Mouse (Mus musculus): ENCODE measurements around the gene Slc7a6.

Slc7a6 gene

DNA sequence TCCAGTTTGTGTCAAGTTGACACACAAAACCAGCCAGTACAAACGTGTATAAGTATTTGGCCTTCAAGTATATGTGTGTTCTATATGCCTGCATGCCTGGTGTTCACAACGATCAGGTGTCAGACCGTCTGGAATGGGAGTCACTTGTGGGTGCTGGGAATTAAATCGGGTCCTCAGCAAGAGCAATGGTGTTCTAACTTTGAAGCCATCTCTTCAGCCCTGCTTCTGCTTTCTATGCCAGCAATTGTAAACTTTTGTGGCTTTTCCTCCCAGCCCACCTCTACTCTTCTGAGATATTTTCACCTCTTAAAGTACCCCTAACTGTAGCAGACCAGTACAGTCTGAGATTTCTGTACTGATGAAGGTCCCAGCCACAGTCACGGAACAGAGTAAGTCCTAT, 28.5 kb upstream of the Slc7a6 start:
- no peak for DNase-seq (ENCODE audit: low spot score)

DNA sequence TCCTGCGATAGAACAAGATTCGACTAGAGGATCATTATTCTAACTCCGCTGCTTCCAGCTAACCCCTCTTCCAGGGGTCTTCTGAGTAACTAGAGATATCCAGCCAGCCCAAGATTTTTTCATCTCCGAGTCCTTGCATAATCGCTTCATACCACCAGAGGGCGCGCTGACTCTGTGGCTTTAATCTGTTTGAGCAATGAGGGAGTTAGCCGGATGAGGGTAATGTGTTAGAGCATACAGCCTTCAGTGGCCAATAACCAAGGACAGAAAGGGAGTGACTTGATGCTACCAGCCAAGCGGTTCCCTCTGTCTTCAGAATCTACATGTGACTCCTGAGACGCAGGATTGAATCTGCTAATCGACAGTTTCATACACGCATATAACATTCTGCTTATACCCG, 27.9 kb upstream of the Slc7a6 start:
- peak; percentile 59 for DNase-seq (ENCODE audit: low spot score)

DNA sequence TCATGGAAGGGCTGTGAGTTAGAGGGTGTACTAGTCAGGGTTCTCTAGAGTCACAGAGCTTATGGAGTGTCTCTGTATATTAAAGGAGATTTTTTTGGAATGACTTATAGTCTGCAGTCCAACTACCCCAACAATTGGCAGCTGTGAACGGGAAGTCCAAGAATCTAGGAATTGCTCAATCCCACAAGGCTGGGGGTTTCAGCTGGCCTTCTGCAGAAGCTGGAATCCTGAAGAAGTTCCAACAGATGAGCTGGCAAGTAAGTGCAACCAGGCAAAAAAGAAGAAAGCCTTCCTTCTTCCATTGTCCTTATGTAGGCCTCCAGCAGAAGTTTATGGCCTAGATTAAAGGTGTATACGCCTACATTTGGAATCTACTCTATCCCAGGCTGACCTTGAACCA, 23.3 kb upstream of the Slc7a6 start:
- no peak for DNase-seq (ENCODE audit: low spot score)

DNA sequence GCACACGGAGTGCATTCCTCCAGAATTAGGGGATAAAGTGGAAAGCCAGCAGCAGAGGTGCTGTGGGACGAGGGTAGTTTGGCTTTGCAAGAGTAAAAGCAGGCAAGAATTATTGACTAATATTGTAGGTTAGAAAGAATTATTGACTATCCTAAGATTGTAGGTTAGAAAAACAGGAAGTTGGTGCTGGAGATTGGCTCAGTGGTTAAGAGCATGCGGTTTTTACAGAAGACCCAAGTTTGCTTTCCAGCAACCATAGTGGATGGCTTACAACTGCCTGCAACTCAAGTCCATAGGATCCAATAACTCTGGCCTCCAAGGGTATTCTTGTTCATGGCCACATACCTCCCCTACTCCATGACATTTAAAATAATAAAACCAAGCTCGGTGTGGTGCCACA, 22.6 kb upstream of the Slc7a6 start:
- no peak for DNase-seq (ENCODE audit: low spot score)

DNA sequence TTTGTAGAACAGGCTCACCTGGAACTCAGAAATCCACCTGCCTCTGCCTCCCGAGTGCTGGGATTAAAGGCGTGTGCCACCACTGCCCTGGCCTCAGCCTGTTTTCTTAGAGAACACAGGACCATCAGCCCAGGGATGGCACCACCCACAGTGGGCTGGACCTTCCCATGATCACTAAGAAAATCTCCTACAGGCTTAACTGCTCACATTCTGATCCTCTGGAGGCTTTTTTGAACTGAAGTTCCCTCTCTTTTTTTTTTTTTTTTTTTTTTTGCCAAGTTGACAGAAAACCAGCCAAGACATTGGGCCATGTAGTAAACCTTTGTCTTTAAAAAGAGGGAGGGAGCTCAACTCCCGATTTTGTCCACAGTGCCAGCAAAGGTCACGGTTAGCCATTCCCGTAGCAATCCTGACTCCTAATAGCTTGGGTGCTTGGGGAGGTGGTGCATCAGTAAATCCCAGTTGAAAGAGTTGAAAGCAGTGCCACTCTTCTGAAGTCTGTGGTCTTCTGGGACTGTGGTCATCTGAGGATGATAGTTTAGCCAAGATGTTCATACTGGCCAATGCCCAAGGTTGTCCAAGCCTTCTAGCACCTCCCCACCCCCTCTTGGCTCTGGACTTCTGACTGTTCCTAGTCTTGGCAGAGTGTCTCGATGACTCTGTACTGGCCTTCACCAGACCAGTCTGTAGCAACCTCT, 20.6 kb upstream of the Slc7a6 start:
- DNase-seq (ENCODE audit: low spot score), result peak; percentile 65

DNA sequence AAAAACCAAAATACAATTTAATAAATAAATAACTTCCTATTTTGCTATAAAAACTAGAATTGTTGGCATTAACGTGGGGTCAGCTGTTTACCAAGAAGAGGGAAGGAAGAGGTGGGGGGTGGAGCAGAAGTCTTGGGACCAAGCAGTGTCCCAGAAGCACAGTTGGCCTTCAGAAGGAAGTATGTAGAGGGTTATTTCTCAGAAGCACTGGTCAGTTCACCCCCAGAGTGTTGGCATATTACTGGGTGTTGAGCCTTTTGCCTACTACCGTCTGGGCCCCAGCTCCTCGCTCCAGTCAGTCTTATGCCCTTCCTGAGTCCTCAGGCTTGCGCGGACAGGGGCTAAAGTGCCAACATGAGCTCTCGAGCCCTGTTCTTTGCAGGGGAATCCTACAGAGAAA, 19.6 kb upstream of the Slc7a6 start:
- no peak for DNase-seq (ENCODE audit: low spot score)

DNA sequence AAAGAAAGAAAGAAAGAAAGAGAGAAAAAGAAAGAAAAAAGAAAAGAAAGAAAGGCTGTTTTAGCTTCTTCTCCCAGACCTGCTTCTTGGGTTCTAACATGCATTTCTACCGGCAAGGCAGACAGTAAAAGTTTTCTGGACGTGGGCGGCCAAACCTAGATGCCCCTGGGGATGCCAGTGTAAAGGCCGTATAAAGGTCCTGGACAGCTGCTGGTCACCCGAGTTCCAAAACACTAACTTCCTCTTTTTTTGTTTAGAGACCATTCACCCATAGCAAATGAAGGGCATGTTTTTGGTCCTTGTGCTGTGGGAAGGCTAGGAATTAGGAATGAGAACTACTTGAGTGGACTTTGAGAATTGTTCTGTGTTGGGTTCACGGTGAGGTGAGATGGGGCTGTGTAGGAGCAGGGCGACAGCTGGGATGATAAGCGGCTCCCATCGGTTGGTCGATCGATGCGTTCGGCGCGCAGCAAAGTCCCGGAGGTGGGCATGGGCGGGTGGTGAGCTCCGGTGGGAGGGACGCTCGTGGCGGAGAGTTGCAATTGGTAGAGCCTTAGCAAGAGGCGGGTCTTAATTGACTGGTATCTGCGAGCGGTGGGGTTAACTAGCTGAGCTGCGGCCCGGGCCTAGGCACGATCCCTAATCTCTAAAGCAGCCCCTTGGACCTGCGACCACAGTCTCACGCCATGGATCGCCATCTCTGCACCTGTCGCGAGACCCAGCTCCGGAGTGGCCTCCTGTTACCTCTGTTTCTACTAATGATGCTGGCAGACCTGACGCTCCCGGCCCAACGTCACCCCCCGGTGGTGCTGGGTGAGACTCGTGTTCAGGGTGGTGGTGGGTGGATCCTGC, 18.6 kb upstream of the Slc7a6 start, which contains the start of gene Pla2g15:
TSS of gene Pla2g15 (plus strand) at position 599 of the 852 bp plus-strand sequence.
- peak; percentile 92 for DNase-seq (ENCODE audit: low spot score)

DNA sequence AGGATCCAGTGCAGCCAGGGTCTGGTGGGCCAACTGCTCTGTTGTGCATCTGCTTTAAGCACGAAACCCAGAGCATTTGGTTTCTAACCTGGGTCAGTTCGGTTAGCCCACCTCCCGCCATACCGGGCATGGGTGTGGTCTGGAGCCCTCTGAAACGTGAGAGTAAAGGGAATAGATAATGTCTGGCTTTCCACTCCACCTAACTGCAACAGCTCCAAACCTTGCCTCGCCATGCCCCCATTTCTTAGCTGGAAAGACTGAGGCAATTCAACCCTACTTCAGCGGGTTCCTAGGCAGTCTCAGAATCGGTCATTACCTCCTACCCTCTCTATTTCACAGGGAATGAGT, 18.0 kb upstream of the Slc7a6 start:
- DNase-seq (ENCODE audit: low spot score), result no peak

DNA sequence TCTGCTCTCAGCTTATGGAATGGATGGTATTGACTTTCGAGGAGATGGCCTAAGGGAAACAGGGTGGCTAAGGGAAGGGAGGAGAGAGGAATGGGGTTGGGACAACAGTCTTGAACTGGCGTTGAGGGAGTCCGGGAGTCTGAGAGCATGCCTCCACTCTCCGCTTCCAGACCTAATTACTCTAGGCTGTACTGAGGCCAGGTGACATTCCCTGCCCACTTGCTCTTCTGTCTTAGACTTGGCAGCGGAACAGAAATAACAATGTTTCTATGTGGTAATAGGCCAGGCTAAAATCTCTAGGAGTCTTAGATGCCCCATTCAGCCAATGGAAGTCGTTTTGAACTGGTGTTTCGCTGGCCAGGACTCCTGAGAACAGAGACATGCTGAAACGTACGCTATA, 17.6 kb upstream of the Slc7a6 start:
- no peak for DNase-seq (ENCODE audit: low spot score)

DNA sequence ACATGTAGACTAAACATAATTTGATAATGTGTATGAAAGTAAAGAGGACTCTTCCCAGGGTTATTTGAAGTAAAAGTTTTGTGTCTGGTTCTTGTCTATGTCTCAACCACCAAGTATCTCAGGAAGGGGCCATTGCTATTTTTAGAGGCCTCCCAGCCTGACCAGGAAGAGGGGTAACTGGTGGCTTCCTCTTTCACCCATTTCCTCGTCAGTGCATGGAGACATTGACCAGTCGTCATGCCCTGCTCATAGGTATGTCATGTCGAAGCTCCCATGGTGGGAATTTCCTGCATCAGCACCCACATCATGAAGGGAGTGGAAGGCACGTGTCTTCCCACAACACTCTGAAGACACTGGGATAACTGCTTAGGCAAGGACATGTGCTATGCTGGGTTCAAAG, 15.8 kb upstream of the Slc7a6 start:
- no peak for DNase-seq (ENCODE audit: low spot score)

DNA sequence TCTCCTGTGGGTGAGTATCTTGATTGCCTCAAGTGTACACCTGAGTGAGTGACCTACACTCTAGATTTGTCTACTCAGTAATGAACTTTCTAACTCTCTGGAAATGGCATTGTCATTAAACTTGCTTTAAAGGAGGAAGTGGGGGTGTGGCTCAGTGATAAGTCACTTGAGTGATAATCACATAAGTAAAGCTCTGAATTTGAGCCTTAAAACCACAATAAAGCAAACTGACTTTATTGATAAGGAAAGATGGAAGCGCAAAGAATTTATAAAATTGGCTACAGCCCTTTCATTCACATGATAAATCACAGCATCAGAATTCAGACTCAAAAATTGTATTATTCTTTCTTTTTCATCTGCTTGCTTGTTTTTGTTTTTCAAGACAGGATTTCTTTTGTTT, 11.2 kb upstream of the Slc7a6 start:
- DNase-seq (ENCODE audit: low spot score), result no peak

DNA sequence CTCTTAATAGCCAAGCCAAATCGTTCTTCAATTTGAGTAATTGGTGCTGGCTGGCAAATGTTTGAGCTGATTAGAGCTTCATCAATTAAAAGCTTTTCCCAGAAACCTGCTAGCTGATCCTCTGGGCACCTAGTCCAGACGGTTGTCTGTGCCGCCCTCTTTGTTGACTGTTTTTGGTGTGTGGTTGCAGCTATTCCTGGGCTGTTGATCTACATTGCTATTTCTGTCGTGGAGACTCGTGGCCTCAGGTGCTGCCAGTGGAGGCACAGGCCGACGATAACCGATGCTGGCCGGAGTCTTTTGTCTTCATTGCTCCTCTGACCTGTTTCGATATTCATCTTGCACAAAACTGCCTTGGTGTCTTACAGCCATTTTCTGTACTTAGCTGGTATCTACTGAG, 10.3 kb upstream of the Slc7a6 start:
- no peak for DNase-seq (ENCODE audit: low spot score)

DNA sequence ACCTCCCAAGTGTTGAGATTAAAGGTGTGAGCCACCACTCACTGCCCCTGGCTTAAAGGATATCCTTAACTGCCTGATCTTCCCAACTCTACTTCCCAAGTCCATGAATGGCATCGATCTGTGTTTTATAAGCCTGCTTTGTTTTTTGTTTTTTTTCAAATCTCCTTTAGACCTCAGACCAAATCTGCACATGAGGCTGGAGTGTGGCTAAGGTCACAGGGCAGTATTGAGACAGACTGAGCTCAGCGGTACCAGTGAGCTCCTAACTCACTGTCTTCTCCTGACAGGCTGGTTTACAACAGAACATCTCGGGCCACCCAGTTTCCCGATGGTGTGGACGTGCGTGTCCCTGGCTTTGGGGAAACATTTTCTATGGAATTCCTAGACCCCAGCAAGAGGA, 8.8 kb upstream of the Slc7a6 start:
- DNase-seq (ENCODE audit: low spot score), result no peak

DNA sequence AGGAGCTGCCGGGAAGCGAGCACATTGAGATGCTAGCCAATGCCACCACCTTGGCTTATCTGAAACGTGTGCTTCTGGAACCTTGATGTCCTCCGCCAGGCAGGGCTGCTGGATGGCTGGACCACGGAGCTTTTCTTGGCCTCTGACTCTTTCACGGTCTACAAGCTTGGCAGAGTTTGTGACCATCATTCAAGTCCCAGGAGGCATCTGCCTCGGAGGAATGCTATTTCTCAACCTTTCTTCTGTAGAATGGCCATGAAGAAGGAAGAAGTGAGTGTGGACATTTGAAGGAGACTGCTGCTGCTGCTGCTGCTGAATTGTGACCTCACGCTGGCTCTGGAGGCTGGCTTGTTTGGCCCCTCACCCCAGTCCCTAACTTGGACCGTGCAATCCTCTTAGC, 5.4 kb upstream of the Slc7a6 start:
- no peak for DNase-seq (ENCODE audit: low spot score)

DNA sequence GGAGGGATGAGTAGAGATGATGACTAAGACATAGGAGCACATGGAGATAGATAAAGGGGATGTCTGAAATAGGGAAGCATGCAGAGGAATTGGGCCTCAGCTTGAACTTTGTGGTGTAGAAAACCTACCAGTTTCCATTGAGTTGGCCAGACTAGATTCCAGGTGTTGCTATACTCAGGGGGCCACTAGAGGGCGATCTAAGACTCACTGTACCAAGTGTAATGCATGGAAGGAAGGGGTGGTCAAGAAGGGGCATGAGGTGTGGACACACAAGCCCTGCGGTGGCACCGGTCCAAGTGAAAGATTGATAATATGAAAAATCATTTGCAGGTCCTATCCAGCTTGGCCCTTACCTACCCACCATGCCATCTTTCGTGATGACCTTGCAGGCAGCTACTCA, 3.2 kb upstream of the Slc7a6 start:
- DNase-seq (ENCODE audit: low spot score), result peak; percentile 62

DNA sequence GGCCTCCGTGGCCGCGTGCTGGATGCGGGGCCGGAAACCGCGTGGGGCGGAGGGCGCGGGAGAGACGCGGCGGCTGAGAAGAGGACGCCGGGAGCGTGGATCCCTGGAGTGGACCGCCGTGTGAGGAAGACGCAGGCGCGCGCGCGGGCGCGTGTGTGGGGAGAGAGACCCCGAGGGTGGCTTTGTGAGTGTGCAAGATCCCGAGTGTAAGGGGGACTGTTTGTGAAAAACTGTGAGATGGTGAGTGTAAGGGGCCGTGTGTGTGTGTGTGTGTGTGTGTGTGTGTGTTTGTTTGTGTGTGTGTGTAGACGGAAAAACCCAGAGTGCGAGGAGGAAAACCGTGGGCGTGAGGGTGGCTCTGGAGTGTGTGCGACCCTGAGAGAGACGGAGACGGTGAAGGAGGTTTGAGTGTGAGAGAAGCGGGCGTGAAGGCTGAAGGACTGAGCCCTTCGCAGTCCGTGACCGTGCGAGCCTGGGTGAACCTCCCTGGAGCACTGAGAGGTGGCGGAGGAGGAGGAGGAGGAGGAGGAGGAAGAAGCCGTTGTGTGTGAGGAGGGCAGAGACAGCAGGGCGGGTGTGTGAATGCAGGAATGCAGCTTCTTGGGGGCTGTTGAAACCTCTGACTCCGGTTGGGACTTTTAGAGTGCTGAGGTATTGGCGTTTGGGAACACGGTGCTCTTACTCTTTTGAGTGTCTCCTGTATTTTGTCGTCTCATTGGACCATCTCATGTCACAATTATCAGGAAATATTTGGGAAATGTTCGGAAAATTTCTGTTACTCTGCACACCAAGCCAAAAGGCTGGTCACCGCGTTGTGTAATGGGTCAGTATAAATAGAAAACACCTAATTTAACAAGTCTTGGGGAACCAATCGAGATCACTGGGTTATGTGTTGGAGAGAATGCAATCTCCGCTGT, 618 bp downstream of the Slc7a6 start:
- peak; percentile 66 for DNase-seq (ENCODE audit: low spot score)

DNA sequence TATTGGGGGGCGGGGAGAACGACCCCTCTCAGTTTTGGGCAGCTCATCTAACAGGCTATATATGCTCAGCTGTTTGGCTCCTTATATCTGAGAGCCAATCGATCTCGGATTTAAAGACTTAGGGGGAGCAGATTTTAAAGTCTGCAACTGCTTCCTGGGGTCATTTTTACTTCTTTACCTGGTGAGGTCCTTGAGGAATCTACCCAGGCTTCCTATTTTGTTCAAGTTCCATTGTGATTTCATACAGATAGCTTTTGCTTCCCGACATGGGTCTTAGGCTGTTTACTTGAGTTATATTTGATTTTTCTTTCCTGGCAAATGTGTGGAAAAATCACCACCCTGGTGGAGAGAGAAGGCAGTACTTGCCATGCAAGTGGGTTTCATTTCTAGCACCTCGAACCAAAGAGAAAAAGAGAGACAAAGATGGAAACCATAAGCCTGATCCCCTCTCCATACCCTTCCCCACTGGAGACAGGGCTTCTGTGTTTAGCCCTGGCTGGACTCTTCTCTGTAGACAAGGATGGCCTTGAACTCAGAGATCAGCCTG, 1.4 kb downstream of the Slc7a6 start:
- DNase-seq (ENCODE audit: low spot score), result no peak

DNA sequence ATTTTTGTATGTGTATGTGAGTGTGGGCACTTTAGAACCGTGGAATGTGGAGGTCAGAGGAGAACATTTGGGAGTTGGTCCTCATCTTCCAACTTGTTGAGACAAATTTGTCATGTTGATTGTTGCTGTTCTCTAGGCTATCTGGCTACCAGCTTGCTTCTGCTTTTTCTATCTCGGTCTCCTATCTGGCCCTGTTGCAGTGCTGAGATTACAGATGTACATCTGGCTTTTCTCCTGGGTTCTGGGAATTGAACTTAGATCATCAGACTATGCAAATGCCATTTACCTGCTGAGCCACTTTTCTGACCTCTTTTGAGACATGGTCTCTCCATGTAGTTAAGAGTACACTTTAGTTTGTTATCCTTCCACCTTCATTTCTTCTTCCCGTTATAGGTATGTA, 4.9 kb downstream of the Slc7a6 start:
- DNase-seq (ENCODE audit: low spot score), result no peak

DNA sequence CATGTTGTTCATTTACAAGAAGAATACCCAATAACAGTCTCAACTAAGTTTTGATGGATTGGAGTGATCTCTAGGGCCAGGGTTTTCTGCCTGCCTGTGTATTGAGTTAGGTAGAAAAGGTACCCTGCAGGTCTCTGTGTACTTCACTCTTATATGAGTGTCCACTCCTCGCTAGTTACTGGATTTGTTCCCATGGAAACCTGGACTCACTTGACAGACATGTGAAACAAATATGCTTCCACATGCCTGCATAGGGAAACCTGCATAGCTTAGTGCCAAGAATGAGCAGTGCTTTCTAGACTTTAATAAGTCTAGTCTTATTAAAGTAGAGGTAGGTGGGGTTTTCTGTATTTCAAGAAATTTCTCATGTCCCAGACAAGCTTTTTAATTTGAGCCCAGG, 8.2 kb downstream of the Slc7a6 start:
- no peak for DNase-seq (ENCODE audit: low spot score)

DNA sequence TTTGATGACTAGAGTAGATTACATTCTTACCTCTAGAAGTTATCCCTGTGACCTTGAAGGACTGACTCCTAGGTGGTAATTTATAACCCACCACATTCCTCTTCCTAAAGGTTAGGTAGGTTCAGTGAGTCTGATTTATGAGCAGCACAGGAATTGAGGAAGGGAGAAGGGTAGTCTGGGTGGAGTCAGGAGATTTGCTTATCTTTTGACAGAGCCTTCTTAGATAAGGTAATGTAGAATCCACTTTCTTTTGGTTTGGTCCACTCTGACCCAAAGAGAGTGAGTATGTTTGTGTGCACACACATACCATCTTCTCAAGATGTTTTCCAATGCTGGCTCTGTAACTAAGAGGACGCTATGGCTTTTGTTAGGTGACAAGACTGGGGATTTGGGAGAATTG, 8.9 kb downstream of the Slc7a6 start:
- no peak for DNase-seq (ENCODE audit: low spot score)

DNA sequence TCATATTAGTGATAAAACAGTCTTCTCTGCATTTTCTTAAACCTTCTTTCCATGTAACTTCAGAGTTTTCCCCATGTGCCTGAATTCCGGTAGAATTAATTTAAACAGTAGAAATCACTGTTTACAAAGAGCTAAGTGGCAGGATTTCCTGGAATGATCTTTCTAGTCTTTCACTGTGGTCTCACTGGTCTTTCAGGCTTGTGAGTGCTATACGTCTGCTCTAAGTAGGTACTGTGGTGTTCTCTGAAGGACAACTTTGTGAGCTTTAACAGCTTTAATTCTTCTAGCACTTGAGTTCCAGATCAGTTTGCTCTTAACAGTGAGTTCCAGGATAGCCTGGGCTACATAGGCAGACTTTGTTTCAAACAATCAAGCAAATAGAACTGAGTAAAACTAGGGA, 9.8 kb downstream of the Slc7a6 start:
- DNase-seq (ENCODE audit: low spot score), result no peak

DNA sequence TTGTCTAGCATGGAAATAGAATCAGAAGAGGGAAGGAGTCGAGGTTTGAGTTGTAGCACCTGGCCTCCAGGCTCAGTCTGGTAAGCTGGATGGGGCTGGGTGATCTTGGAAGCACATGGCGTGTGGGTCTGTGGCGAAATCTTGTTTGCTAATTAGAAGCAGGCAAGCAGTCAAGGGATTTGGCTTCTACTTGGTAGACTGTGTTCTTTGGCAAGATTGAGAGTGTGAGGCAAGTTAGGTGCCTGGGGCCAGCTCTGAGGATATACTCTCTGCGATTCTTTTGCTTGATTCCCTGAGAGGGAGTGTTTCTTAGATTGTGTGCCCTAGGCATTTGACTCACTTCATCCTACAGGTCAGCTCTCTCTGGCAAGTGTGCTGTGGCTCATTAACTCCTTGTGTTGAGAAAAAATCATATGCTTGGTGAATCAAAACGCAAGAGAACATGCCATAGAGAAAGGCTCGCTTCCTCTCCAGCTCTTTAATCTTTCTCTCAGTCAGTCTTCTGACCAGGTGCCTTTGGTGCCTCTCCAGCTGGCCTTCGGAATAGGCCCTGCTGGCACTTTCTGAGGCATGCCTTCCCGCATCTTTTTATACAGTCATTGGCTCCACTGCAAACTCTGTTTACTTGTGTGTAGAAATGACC, 17.1 kb downstream of the Slc7a6 start:
- DNase-seq (ENCODE audit: low spot score), result no peak
